Comparison of ENCODE assay signal across 14 mouse cellular contexts in the genomic region with DNA sequence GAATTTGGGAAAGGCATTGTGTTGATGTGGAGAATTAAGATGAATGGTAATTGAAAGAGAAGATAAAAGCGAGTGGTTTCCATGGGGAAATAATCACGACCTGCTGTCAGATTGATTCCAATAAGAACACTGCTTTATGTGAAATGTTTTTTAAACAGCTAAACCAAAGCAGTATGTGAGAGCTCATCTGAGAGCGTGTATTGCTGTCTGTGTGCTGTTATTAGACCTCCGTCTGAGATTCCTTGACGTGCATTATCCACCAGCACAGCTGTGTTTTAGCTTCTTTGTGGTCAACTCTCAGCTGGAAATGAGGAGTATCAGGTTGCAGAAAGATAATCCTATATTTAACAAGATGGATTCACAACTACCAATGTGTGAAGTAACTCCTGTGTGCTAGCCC. TPM values are rescaled to one million over a fixed set of nuclear protein-coding genes. Genes with fewer than 3 reads are reported as not detected.
DNase-seq lines count a peak whose midpoint lies in the region; ATAC-seq lines count a peak whose summit lies in the region.
"Had no signal": no experiment of that assay in that cellular context is flagged by ENCODE, and none has a peak within 500 bp of the region (broad histone marks: within the 10 kb centered on the region; RNA-seq: fewer than 3 reads in every experiment).

No protein-coding gene starts in this region.

- H3K4me1 ChIP-seq in forebrain, embryonic 13.5 days, result peaks cover 30% of the 10 kb centered on the region
- peaks cover 10% of the 10 kb centered on the region for H3K4me1 ChIP-seq in forebrain, embryonic 11.5 days (replicated peaks; ENCODE audit: control insufficient read depth, insufficient read depth, low read length)
- H3K4me1 ChIP-seq in midbrain, embryonic 11.5 days (ENCODE audit: control insufficient read depth, insufficient read depth, low read length), result peaks cover 25% of the 10 kb centered on the region
- peaks cover 25% of the 10 kb centered on the region for H3K4me1 ChIP-seq in neural tube, embryonic 15.5 days
- H3K4me1 ChIP-seq: liver, embryonic 15.5 days had no signal

- H3K4me3 ChIP-seq in forebrain, embryonic 13.5 days, result no peak overlapping the region
- H3K4me3 ChIP-seq in forebrain, embryonic 11.5 days (ENCODE audit: low read depth, low read length), result no peak overlapping the region
- H3K4me3 ChIP-seq in midbrain, embryonic 11.5 days (ENCODE audit: low read depth, low read length), result no peak overlapping the region
- H3K4me3 ChIP-seq in neural tube, embryonic 15.5 days (replicated peaks), result no peak overlapping the region
- H3K4me3 ChIP-seq: heart, embryonic 13.5 days; liver, embryonic 15.5 days had no signal

- H3K4me2 ChIP-seq in forebrain, embryonic 13.5 days, result no peak overlapping the region
- H3K4me2 ChIP-seq in forebrain, embryonic 11.5 days (ENCODE audit: low read depth, low read length, severe bottlenecking), result no peak overlapping the region
- H3K4me2 ChIP-seq in midbrain, embryonic 11.5 days, result no peak overlapping the region
- H3K4me2 ChIP-seq in neural tube, embryonic 15.5 days, result no peak overlapping the region
- H3K4me2 ChIP-seq: heart, embryonic 13.5 days; liver, embryonic 15.5 days had no signal

- peak overlapping the region; percentile 37; the same call in 1 of the 2 replicates for H3K27ac ChIP-seq in forebrain, embryonic 13.5 days
- no peak overlapping the region for H3K27ac ChIP-seq in forebrain, embryonic 11.5 days (ENCODE audit: low read depth, low read length)
- H3K27ac ChIP-seq in midbrain, embryonic 11.5 days (ENCODE audit: low read depth, low read length), result no peak overlapping the region; the same call in 1 of the 2 replicates
- H3K27ac ChIP-seq in neural tube, embryonic 15.5 days (replicated peaks), result peak overlapping the region; percentile 42; the same call in 1 of the 2 replicates
- H3K27ac ChIP-seq: heart, embryonic 13.5 days; liver, embryonic 15.5 days; stomach, postnatal 0 days had no signal

- ATAC-seq in forebrain, embryonic 13.5 days, result peak; percentile 50; the same call in 1 of the 2 replicates
- ATAC-seq in forebrain, embryonic 11.5 days (replicated peaks; ENCODE audit: low FRiP score), result no peak
- ATAC-seq in midbrain, embryonic 11.5 days (ENCODE audit: low FRiP score), result peak; percentile 65
- no peak for ATAC-seq in neural tube, embryonic 15.5 days (ENCODE audit: low FRiP score)

- H3K9ac ChIP-seq in forebrain, embryonic 13.5 days, result no peak overlapping the region
- no peak overlapping the region for H3K9ac ChIP-seq in forebrain, embryonic 11.5 days (ENCODE audit: low read length)
- H3K9ac ChIP-seq in midbrain, embryonic 11.5 days (ENCODE audit: low read length), result no peak overlapping the region
- no peak overlapping the region for H3K9ac ChIP-seq in neural tube, embryonic 15.5 days (replicated peaks)
- H3K9ac ChIP-seq: heart, embryonic 13.5 days; liver, embryonic 15.5 days had no signal

- no peaks in the 10 kb centered on the region for H3K9me3 ChIP-seq in forebrain, embryonic 13.5 days (replicated peaks)
- H3K9me3 ChIP-seq in forebrain, embryonic 11.5 days (ENCODE audit: control insufficient read depth, low read length), result no peaks in the 10 kb centered on the region
- no peaks in the 10 kb centered on the region for H3K9me3 ChIP-seq in midbrain, embryonic 11.5 days (ENCODE audit: control insufficient read depth, low read length)
- no peaks in the 10 kb centered on the region for H3K9me3 ChIP-seq in neural tube, embryonic 15.5 days (replicated peaks)
- H3K9me3 ChIP-seq: heart, embryonic 13.5 days; liver, embryonic 15.5 days had no signal

- WGBS in forebrain, embryonic 13.5 days, result 14% methylated on average over 5 of the region's 5 CpGs
- 22% methylated on average over 5 of the region's 5 CpGs for WGBS in forebrain, embryonic 11.5 days
- WGBS in midbrain, embryonic 11.5 days, result 22% methylated on average over 5 of the region's 5 CpGs
- 29% methylated on average over 5 of the region's 5 CpGs for WGBS in neural tube, embryonic 15.5 days

- DNase-seq in forebrain, embryonic 11.5 days (ENCODE audit: low spot score), result no peak
- DNase-seq in right cerebral cortex, postnatal 10 days (ENCODE audit: low spot score in 2 of 2), result peak; percentile 4 to 15
- DNase-seq in right cerebral cortex, adult 18-20 months, result no peak
- peak; percentile 87 for DNase-seq in midbrain, embryonic 11.5 days (ENCODE audit: low spot score, missing footprints)
- DNase-seq in ovary, postnatal 14 days (ENCODE audit: low spot score), result no peak
- no peak for DNase-seq in left cerebral cortex, adult 9 months (ENCODE audit: low spot score in 2 of 2)
- DNase-seq: cerebellum, adult 9-10 months; gastrocnemius, postnatal 36 days; layer of hippocampus, adult 9-11 months had no signal

- no peaks in the 10 kb centered on the region for H3K36me3 ChIP-seq in forebrain, embryonic 13.5 days (ENCODE audit: poor library complexity, severe bottlenecking)
- no peaks in the 10 kb centered on the region for H3K36me3 ChIP-seq in forebrain, embryonic 11.5 days (ENCODE audit: control insufficient read depth, insufficient read depth, low read length)
- H3K36me3 ChIP-seq in midbrain, embryonic 11.5 days (ENCODE audit: control insufficient read depth, insufficient read depth, low read length), result no peaks in the 10 kb centered on the region
- no peaks in the 10 kb centered on the region for H3K36me3 ChIP-seq in neural tube, embryonic 15.5 days
- H3K36me3 ChIP-seq: heart, embryonic 13.5 days; liver, embryonic 15.5 days had no signal

- H3K27me3 ChIP-seq in forebrain, embryonic 13.5 days, result no peaks in the 10 kb centered on the region
- no peaks in the 10 kb centered on the region for H3K27me3 ChIP-seq in forebrain, embryonic 11.5 days (ENCODE audit: control insufficient read depth, insufficient read depth, low read length)
- no peaks in the 10 kb centered on the region for H3K27me3 ChIP-seq in midbrain, embryonic 11.5 days (ENCODE audit: control insufficient read depth, insufficient read depth, low read length)
- H3K27me3 ChIP-seq in neural tube, embryonic 15.5 days (replicated peaks), result no peaks in the 10 kb centered on the region
- H3K27me3 ChIP-seq: heart, embryonic 13.5 days had no signal

RNA-seq across cellular contexts. Expression of a gene that starts 43.9 kb away (rescaled TPM):
- polyA plus RNA-seq in forebrain, embryonic 13.5 days (2015; fragmentation: Nextera tagmentation; extraction: Ambion mirVana), result 0.21 and 0.34 TPM in 2 replicates
- polyA plus RNA-seq in forebrain, embryonic 11.5 days (2014; fragmentation: Nextera tagmentation; extraction: Ambion mirVana), result 0.52 and 1.2 TPM in 2 replicates
- 0.53 and 0.65 TPM in 2 replicates for polyA plus RNA-seq in midbrain, embryonic 11.5 days (2014; fragmentation: Nextera tagmentation; extraction: Ambion mirVana)
- polyA plus RNA-seq in neural tube, embryonic 15.5 days (2015; fragmentation: Nextera tagmentation; extraction: Ambion mirVana), result 0.84 and 1.2 TPM in 2 replicates

Comparison
In these comparisons a context has a peak if more than half of its experiments do, and no peak if none do; other contexts are left out.
1. ATAC-seq: peak in forebrain, embryonic 13.5 days (single experiment) and midbrain, embryonic 11.5 days (single experiment); none in forebrain, embryonic 11.5 days (single experiment) and neural tube, embryonic 15.5 days (single experiment).
2. H3K27ac ChIP-seq: peak in forebrain, embryonic 13.5 days (single experiment) and neural tube, embryonic 15.5 days (single experiment); none in forebrain, embryonic 11.5 days (single experiment) and midbrain, embryonic 11.5 days (single experiment).
3. DNase-seq: peak in right cerebral cortex, postnatal 10 days (2 of 2) and midbrain, embryonic 11.5 days (single experiment); none in forebrain, embryonic 11.5 days (single experiment), right cerebral cortex, adult 18-20 months (single experiment), ovary, postnatal 14 days (single experiment) and left cerebral cortex, adult 9 months (0 of 2).